Mouse (Mus musculus) heart, adult 8-10 months (tissue): Measurements from ENCODE around the gene Cstf2t. TPM values are rescaled to one million over a fixed set of nuclear protein-coding genes. Genes with fewer than 3 reads are reported as not detected.

ENCODE experiments used
- DNase-seq: peaks from one replicate; pipeline ENCODE4 v3.0.0; 2022; ENCODE audit warnings: low spot score
- total RNA-seq, 4 experiments: library from RNA; stranded (reverse); gene quantifications; 2 replicates each; pipeline ENCODE4 v1.2.4; 2022

Cstf2t gene
- 10 to 100 TPM; 22.4 to 27.1 (median 25.7) TPM for total RNA-seq

DNA sequence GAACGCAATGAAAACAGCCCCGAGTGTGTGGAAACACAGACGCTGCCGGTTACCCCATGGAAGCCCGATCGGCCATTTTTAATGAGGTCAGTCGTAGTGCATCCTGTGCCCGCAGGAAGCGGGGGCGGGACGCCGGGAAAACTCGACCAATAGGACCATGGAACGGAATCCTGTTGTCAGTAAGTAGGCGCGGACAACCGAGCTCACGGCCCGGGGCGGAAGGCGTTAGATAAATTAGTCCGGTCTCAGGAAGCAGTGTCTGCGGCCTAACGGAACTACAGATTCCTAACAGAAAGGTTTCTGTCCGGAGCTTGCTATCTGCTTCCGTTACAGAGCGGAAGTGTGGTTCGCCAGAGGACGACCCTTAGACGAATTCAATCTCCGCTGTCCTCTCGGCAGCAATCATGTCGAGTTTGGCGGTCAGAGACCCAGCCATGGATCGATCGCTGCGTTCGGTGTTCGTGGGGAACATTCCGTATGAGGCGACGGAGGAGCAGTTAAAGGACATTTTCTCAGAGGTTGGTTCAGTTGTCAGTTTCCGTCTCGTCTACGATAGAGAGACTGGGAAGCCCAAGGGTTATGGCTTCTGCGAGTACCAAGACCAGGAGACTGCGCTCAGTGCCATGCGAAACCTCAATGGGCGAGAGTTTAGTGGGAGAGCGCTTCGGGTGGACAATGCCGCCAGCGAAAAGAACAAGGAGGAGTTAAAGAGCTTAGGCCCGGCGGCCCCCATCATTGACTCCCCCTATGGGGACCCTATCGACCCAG lies at the start of gene Cstf2t:
Cstf2t (plus strand) TSS at position 176 of the 768 bp plus-strand sequence.
- peak; percentile 100 for DNase-seq

DNA sequence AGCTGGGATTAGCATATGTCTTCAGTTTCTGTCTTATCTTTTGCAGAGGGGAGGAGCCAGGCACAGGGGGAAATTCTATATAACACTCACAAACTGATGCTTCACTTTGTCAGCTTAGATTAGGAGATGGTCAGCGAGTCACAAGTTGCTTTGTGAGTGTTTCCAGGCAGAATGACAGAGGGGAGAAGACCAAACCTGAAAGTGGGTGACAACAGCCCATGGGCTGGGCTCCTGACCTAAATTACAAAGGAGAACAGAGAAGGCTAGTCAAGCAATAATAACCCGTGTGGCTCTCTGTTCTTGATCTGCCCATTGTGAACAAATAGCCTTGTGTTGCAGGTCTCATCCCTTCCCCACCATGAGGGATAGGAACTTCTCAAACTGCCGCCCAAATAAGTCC lies 43.7 kb upstream of the Cstf2t start:
- DNase-seq: no peak

DNA sequence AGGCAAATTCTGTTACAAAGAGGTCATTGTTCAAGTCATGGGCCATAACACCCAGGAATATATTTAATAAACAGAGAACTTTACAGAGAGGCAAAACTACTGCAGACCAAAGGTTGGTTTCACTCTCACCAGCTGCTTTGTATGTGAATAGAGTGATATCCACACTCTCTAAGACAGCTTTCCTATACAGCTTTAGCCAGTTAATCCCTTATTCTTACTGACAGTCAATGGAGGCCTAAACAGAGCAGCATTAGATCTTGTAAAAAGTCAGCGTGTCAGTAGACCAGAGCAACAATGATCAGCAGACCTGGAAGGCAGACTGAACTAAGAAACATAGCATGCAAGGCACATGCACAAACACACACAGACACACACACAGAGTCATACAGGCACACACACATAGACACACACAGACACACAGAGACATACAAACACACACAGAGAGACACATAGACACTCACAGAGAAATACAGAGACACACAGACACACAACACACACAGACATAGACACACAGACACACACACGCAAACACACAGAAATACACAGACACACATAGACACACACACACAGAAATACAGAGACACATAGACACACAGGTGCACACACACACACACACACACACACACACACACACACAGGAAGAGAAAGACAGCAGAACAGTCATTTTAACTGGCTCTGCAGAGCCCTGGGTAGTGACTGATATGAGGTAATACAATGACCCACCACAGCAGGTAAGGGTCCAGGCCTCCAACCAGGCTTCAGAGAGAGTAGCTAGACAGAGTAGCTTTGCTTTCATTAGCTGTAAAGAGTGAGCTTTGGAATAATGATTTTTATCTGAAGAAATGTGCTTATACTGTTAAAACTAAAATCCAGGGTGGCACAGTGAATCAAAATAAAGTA lies 41.4 kb upstream of the Cstf2t start:
- DNase-seq: no peak

DNA sequence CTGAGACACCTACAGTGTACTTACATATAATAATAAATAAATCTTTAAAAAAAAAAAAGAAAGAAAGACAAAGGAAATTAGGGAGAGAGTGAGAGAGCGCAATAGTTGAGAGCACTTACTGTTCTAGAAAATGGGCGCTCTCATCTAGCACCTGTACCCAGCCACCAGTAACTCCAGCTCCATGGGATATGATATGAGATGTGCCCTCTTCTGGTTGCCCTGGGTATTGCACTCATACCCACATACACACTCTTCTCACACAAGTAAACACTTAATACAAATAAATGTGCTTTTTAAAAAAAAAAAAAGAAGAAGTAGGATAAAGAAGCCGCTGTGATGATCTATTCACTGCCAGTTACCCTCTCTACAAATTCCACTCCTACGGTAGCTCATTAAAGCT lies 36.0 kb upstream of the Cstf2t start:
- DNase-seq: no peak

DNA sequence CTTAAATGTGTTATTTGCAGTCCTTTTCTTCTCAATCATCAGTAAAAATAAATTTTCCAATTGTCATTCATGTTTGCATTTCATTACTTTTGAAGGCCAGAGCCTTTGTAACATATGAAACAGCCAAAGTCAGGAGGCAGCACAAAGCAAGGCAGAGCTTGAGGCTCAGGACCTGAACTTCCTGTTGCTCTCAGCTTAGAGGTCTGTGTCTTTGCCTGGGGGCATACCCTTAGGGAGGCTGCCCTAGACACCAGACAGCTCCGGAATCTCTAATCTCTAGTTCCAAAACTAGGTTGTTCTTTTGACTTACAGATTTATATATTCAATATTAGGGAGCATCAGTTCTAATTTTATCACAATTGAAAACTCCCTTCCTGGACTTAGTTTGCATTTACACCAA lies 17.9 kb upstream of the Cstf2t start:
- DNase-seq: peak; percentile 11

DNA sequence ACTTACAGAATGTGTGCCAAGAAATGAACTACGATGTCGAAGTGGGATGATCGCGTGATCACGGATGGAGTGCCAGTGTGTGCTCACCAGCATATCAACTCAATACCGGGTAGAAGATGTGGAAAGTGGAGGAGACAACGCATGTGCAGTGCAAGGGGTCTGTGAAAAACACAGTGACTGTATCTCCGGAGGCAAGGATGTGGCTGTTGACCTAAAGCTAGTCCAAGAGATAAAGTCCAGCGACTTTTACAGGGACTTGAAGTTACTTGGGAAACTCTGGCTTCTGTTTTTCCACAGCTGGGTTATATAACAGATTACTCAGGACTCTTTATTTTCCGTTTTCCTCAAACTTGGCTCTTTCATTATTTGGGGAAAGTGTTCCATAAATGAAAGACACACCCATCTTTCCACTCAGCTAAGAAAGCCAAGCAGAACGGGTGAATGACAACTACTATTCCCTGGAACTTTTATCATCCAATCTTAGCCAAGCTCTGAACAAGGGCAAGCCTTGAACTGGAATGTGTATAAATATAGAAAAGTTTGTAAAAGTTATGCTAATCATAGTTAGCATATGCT lies 17.3 kb upstream of the Cstf2t start:
- peak; percentile 46 for DNase-seq

DNA sequence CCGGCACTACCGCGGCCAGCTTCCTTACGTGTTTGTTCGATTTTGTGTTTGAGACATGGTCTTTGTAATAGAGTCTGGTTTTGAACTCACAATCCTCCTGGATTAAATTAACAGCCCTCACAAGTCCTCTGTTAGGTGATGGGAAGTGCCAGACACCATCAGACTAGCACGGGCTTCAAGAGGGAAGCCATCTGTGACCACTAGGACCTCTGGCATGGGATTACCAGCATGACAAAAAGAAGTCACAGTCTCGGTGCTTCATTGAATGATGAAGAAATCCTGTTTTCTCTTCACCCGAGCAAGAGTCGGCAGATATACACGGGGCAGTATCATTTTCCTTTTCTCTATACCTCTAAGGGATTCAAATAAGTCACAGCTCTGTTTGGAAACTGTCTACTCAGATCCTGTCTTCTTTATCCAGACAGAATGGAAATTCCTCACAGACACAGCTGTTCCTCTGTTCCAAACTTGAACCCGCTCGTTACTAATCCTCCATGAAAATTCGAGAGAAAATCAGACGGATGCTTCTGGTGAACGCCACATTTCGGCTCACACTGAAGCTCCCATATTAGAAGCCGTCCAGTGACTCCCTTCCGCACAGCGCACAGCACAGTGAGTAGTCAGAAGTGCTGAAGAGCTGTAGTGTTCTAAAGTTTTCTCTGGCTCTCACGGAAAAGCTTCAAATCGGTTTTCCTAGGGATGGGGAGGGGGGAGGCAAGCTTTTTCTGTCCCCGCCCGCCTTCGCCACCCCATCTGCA lies 8.5 kb upstream of the Cstf2t start:
- DNase-seq: no peak

DNA sequence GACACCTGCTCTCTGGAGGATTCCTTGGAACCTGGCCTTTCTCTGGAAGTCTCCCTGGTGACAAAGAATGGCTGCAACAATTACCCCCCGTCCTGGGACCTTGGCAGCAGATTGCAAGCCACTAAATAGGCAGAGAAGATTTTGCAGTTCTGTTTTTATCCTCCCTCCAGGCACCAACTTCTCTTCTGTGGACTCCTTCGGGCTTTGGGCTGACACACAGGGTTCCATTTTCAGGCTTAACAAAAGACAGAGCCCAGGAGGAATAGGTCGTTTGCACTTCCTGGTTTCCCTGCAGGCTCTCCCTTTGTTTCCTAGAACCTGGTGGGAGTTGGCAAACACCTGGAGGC lies 7.9 kb upstream of the Cstf2t start:
- no peak for DNase-seq

DNA sequence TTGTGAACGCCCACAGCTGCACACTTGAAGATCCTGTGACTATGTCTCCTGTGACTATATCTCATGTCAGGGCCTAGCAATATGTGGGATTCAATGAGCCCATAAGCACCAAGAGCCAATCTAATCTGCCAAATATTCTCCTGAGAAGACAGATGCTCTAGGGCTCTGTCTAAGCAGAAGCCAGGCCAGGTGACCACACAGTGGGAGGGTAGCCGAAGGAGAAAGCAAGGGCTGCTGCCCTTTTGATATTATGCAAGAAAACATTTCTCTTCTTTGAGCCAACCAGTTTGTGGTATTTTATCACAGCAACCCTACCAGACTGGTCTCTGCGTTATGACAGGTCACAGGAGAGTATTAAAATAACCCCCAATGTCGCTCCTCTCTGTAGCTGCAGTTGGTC lies 6.5 kb upstream of the Cstf2t start:
- no peak for DNase-seq

DNA sequence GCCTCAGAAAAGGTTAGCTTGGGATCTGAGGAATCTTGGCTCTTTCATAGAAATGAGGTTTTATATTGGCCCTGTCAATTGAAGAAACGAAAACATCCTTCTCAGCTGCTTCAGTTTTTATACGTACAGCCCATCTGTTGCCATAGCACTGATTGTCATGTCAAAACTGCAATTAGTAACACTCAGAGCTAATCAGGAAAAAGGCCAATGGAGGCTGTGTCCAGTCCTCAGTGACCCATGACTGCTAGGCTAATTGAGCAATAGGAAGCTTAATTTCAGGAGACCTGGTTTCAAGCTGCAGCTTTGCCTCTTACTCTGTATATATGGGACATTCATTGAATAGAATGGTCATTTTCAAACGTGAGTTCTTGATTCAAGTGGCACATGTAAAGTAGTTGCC lies 4.4 kb upstream of the Cstf2t start:
- no peak for DNase-seq

DNA sequence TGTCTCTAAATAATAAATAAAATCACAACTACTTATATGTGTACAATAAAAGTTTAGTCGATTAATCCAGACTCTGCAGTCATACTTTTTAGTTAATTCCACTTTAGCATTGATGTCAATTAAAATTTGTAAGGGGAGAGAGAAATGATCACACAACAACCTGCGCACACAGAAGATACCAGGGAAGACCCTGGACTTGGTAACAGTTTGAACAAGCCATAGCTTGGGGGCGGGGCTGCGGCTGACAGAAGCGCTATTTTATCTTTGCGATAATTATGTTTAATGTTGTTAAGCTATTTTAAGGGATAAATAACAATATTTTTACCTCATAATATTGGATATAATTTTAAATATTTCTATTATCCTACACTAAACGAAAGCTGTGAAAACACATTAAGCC lies 411 bp upstream of the Cstf2t start:
- no peak for DNase-seq

DNA sequence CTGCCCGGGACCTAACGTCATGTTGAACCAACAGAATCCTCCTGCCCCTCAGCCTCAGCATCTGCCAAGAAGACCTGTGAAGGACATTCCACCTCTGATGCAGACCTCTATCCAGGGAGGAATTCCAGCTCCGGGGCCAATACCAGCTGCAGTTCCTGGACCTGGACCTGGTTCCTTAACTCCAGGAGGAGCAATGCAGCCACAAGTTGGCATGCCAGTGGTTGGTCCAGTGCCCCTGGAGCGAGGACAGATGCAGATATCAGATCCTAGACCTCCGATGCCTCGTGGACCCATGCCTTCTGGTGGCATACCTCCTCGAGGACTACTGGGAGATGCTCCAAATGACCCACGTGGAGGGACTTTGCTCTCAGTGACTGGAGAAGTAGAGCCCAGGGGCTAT lies 1.1 kb downstream of the Cstf2t start:
- no peak for DNase-seq

DNA sequence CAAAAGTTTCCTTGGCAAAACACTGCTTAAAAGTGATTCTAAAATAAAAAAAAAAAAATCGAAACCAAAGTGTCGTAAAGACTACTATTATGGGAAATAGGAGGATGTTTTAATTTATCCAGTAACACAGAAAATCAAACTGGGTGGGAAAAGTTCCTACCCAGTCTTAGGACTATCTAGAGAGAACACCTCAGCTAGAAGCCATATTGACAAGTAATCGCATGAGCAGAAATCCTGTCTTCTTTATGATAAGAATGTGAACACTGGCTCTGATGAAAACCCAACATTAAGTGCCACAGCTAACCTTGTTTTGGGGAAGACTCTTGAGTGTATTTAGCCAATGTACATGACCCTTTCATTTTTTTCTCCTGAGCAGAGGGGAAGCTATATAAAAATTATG lies 15.2 kb downstream of the Cstf2t start:
- DNase-seq: no peak

DNA sequence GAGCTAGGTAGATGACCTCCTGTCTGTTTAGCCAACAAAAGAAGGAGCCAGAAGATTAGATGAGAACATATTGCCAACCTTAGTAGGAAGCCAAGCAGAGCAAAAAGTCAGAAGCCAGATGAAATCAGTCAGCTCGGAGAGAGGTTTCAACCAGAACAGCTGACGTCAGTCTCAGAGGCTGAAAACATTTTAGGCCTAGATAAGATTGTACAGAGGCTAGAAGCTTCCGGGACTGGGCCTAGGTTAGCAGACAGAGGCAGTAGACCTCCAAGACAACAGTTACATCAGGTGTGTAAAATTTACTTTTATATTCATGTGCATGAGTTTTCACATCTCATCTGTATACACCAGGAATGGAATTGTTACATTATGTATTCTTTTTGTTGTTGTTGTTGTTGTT lies 16.7 kb downstream of the Cstf2t start:
- no peak for DNase-seq

DNA sequence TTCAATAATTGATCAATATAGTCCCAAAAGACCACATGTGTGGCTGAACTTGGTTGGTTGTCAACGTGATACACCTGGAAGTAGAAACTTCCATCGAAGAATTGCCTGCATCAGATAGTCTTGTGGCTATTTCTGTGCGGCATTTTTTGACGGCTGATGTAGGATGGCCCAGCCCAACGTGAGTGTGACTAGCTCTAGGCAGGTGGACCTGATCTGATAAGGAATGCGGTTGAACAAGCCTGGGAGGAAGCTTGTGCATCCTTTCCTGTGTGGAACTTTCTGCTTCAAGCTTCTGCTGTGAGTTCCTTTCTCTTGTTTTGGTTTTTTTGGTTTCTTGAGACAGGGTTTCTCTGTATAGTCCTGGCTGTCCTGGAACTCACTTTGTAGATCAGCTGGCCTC lies 22.1 kb downstream of the Cstf2t start:
- no peak for DNase-seq

DNA sequence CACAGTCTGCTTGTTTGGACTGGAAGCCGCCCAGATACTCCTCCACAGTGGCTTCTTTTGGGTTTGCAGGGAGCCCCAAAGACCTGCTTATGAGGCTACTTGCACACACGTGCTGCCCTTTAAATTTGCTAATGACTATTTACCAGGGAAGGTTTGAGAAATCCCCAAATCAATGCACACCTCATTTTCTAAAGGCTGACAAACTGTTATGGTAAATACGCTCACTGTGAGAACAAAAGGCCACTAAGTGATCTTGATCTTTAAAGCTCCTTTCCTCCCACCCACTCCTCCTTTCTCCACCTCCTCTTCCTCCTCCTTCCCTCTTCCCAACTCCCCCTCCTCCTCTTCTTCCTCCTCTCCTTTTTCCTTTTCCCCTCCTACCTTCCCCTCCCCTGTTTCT lies 23.4 kb downstream of the Cstf2t start:
- no peak for DNase-seq

DNA sequence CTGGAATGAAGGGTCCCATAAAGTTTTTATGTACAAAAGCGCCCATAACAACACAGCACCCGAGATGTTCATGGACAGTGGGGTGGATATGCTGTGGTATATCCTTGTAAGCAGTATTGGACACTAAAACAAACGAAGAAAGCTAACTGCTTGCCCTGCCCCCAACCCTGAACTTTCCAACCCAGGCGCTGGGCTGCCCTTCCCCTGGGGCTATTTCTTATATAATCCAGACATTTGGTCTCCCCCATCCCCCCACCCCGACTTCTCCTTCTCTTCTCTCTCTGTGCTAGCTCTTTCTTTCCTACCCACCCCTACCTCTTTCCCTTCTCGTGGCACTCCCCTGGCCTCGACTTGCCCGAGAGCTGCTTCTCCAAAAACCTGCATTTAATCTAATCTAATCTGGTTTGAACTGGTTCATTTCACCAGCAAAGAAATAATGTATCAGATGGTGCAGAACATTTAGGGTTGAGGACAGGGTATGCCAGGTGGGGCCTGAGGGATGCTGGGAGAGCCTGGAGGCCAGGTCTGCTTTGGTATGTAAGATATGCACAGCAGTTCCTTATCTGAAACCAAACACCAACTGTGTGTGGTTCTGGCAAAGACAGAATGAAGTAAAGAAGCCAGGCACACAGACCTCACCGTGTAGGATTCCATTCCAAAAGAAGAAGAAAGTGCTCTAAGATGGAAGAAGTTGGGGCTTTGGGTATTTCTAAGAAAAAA lies 24.4 kb downstream of the Cstf2t start:
- no peak for DNase-seq

DNA sequence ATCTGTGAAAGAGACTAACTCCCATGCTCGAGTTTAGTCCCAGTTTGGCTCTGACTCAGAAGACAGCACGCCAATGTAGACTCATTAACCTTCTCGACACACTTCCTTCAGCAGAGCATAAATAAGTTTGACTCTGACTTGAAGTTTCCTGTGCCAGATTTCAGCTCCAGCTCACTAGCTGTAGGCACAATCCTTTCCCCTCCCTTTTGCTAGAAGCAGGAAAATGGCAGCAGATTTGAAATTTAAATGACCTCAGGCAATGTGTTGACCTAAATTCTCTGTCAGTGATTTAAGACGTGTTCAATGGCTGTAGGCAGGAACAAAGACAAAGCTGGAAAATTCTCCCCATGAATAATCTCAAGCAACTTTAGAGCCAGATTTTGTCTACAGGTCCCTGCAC lies 32.1 kb downstream of the Cstf2t start:
- DNase-seq: no peak

DNA sequence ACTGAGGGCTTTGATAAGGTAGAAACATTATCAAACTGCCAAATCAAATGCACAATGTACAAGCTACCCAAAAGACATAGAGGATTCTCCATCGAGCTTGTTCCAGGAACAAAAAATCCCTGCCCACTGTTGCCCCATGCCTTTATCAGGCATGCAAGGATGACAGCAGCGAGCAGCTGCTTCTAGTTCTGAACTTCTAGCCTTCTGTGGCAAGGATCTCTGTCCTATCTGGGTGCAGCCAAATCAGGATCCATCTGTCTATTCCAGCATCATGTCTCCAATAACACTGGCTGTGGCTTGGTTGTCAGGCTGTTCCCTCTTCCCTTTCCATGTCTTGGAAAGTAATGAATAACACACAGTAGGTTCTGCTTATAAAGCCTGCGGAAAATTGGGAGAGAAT lies 42.0 kb downstream of the Cstf2t start:
- DNase-seq: no peak

DNA sequence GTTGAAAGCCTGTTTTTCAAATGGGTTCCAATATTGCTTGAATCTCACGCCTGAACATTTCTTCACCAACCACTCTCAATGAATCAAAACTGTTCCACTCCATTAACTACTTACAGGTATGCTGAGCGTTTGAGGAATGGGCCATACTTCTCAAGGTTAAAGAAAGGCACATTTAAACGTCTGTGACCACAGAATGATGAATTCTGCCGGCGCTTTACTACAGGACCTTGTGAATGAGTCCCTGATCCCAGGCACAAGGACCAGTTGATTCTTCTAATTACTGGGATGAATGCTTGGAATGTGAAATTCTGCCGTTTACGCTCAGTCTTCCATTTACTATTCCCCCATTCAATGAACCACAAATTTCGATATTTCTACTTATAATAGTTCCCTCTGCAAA lies 50.0 kb downstream of the Cstf2t start:
- no peak for DNase-seq

DNA sequence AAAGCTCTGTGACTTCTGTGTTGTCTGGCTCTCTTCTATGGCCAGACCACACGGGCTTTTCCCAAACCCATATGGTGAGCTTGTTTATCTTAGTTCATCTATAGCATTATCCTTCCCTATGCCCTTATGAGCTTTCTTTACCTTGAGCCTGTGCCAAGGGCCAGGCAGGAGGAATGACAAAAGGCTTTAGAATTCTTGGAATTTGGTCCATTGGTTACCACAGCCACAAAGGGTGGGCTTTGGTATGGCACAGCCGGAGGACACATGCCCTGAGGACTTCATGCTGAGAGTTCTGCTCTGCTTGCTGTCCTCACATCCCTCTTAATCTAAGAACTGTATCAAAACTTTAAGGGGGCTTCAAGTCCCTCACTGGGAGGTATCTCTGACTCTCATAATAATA lies 53.7 kb downstream of the Cstf2t start:
- no peak for DNase-seq
